Mouse (Mus musculus): Measurements from ENCODE around the gene Bloc1s5.

Bloc1s5 gene

GRCm38 (mm10) chr13:38573281-38573680 is 61.6 kb downstream of the Bloc1s5 start:
- DNase-seq (ENCODE audit: low spot score in 2 of 2) = no peak

- DNase-seq (ENCODE audit: low spot score in 2 of 2) = no peak
These were observed 69.7 kb downstream of the Bloc1s5 start for GRCm38 (mm10) chr13:38565245-38565644.

DNA sequence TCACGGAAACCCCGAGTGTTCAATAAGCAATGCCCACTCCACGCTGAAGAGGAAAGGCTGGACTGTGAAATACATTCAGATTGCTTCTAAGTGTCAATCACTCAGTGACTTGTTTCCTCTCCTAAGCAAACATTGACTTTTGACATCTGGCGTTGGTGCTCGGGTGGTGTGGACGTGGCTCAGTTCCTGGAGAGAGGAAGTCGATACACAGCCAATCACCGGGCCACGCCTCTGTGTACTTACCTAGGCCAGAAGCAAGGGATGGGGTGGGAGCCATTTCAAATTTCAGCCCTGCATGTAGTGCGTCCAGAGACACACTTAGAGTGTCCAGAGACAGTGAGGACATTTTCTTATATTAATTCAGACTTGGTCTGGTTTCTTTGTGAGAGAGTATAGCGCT is 80.3 kb downstream of the Bloc1s5 start:
- DNase-seq (ENCODE audit: low spot score in 2 of 2) = no peak

- no peak for DNase-seq (ENCODE audit: low spot score in 2 of 2)
These were observed 80.7 kb downstream of the Bloc1s5 start for GRCm38 (mm10) chr13:38554210-38554609.

DNA sequence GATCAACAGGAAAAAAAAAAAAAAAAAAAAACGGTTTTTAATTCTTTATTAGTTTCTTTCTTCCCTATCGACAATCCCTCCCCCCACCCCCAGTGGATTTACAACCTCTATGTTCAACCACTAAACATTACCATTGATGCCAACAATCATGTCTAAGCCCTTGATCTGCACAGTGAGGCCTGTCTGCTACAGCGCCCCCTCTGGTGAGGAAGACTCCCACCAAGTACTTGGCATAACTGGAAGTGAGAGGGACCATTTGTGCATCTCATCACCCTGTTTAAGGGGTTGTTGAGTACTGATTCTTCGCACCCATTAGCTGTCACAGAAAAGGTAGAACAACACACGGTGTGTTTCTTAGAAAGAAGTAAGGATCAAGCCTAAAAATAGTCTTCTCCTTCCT is 86.2 kb downstream of the Bloc1s5 start:
- DNase-seq (ENCODE audit: low spot score in 2 of 2) = no peak

- no peak for DNase-seq (ENCODE audit: low spot score in 2 of 2)
These were observed 87.2 kb downstream of the Bloc1s5 start for GRCm38 (mm10) chr13:38547717-38548116.

GRCm38 (mm10) chr13:38546754-38547153 is 88.2 kb downstream of the Bloc1s5 start:
- DNase-seq (ENCODE audit: low spot score in 2 of 2) = no peak

GRCm38 (mm10) chr13:38545460-38545859 is 89.4 kb downstream of the Bloc1s5 start:
- no peak for DNase-seq (ENCODE audit: low spot score in 2 of 2)

DNA sequence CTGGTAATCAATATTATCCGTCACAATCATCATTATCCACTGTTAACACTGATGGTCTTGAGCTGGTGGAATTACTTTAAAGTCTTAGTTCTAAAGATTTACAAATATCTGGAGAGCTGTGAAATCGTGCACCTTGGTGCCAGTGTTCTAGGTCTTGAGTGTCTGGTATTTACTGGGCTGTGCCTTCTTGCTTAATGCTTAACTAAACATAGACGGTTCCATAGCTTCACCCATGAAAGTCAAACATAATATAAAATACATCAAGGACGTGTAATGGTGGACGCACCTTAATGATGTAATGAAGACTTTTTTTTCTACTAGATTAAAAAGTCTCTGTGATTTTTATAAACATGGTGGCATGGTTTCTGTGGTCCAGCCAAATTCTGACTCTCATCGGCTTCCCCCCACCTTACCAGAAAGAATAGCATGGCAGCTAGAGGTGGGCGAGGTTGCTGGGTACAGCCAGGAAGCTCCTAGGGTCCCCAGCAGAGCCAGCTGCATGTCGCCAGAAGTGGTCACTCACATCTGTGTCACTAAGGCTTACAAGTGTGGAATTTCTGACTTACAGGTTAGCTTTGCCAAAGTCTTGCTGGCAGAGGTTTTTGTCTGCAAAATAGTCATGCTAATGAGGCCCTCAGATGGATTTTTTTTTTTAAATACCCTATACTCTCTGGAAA is 90.0 kb downstream of the Bloc1s5 start:
- DNase-seq (ENCODE audit: low spot score in 2 of 2) = no peak

GRCm38 (mm10) chr13:38543455-38544125 is 91.3 kb downstream of the Bloc1s5 start:
- DNase-seq (ENCODE audit: low spot score in 2 of 2) = no peak
